Mouse (Mus musculus) left cerebral cortex, adult 2 months (tissue): ENCODE measurements around the gene Gmeb2. TPM values are rescaled to one million over a fixed set of nuclear protein-coding genes. Genes with fewer than 3 reads are reported as not detected.

Source experiments
- DNase-seq, 2 experiments: peaks; one replicate each; pipeline ENCODE4 v3.0.0; 2021 to 2022; ENCODE audit warnings: low spot score in 2 of 2, mixed read lengths in 1 of 2; ENCODE audit errors: extremely low spot score in 1 of 2
- H3K27ac ChIP-seq: fragments of 200-600 bp; 2 replicates; pipeline ENCODE4 v1.8.1; 2022
- H3K4me3 ChIP-seq: fragments of 200-600 bp; 2 replicates; pipeline ENCODE4 v1.8.1; 2022
- CTCF ChIP-seq: fragments of 200-600 bp; IDR thresholded peaks from 2 replicates; pipeline ENCODE4 v1.8.1; 2022; ENCODE audit warnings: antibody characterized with exemption, mild to moderate bottlenecking, moderate library complexity
- intact Hi-C: fragments of 180-260 bp; cut with DNase I; formaldehyde crosslinking; loops from one replicate; pipeline ENCODE4 v1.15.1; 2025
- total RNA-seq, 2 experiments: library from RNA; stranded (reverse); gene quantifications; 2 replicates each; pipeline ENCODE4 v1.2.3; 2021

The Gmeb2 gene
- total RNA-seq, 2 experiments from 2014 or later = 27.1 to 27.3 TPM

DNA sequence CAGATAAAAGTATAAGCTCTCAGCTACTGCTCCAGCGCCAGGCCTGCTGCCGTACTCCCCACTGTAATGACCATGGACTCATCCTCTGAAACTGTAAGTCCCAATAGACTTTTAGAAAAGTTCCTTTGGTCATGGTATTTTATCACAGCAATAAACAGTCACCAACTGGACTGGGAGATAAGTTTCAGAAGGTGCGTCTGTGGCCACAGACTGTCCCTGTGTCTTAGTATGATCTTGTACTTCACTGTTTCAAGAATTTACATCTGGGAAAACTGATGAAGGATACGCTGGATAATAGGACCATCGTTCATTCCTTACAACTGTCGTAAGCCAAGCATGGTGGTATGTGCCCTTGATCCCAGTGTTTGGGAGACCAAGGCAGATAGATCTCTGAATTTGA, 71.8 kb downstream of the Gmeb2 start:
- Histone ChIP-seq H3K27ac (no peak overlapping the region), H3K4me3 (no peak overlapping the region)
- intact Hi-C loops = no loop called here
- DNase-seq = no peak
- no peak for TF ChIP-seq CTCF

DNA sequence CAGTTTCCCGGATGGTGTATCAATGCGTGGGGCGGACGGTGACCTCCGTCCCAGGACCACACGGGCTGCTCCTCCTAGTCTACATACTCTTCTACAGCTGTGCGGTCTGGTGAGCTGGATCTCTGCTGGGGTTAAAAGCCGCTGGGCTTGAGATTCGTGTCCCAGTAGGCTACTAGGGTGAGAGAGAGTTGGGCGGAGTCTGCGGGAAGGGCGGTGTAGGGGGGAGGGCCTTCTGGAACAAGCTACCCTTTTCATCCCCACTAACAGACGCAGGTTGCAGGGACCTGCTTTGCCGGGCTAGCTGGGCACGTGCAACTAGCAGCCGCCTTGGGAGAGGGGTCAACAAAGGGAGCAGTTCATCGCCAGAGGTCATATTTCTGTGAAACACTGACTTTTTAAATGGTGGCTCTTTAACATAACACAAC, 74.8 kb downstream of the Gmeb2 start, which contains the start of gene Srms:
Srms (minus strand) TSS at position 165 of the 425 bp plus-strand sequence.
- DNase-seq = no peak
- no peak for TF ChIP-seq CTCF
- intact Hi-C loops = no loop called here
- peak within 1 kb of the TSS; percentile 37 for H3K4me3 ChIP-seq
- no peak within 1 kb of the TSS for H3K27ac ChIP-seq

DNA sequence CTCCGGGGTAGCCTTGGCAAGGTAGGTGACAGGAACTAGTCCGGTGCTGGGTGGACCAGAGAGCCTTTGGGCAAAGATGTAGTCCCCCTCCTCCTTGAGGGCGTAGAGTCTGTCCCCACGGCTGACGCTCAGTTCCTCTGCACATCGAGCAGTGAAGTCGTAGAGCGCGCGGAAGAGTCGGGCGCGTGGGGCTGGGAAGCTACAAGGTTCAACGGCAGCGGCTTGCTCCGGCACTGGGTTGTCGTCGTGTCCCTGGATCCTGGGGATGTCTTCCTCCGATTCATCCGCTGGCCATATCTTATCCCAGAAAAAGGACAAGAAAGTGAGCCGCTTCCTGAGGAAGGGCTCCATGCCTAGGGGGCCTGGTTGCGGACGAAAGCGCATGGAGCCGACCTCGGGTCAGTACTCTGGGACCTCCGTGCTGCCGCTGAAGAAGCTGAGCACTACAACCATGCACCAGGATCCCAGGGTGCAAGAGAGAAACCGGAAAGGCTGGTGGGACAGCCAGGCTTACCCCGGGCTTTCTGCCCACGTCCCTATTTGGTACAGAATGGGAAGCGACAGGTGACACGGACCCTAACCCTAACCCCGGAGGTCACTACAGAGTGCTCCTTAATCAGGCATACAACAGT, 75.3 kb downstream of the Gmeb2 start:
- intact Hi-C loops = no loop called here
- Histone ChIP-seq H3K4me3 (peak overlapping the region; percentile 37), H3K27ac (no peak overlapping the region)
- no peak for DNase-seq
- TF ChIP-seq CTCF = no peak

DNA sequence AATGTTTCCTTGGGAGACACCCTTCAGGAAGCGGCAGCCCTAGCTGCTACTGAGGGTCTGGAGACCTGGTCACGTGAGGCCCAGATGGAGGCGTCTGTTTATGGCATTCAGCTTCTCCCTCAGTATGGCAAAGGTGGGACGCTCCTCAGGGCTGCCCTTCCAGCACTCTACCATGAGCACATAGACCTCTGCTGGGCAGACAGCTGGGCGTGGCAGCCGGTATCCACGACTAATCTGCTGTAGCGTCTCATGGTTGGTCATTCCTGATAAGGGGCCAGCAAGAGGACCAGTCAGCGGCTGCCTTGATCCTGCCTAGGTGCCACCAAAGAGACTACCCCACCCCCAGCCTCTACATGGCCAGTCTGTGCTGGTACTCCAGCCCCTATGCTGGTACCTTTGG, 81.7 kb downstream of the Gmeb2 start:
- TF ChIP-seq CTCF = no peak
- Histone ChIP-seq H3K4me3 (no peak overlapping the region), H3K27ac (no peak overlapping the region)
- intact Hi-C loops = no loop called here
- no peak for DNase-seq

DNA sequence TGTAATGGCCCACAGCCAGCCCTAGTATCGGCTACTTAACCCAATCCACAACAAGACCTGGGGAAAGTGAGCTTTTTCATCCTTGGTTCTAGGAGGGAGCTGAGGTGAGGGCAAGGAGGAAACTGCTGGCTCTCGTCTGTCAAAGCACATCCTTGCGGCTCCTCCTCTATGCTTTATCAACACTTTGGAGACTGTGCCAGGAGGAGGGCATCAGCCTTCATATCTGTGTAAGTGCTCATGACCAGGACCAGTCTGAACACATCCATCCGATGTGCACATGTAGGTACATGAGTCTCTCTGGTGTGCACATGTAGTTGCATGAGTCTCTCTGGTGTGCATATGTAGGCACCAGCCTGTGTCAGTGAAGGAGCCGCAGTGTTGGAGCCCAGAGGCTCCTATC, 82.2 kb downstream of the Gmeb2 start:
- Histone ChIP-seq H3K27ac (no peak overlapping the region), H3K4me3 (no peak overlapping the region)
- no peak for DNase-seq
- intact Hi-C loops = no loop called here
- TF ChIP-seq CTCF = no peak

DNA sequence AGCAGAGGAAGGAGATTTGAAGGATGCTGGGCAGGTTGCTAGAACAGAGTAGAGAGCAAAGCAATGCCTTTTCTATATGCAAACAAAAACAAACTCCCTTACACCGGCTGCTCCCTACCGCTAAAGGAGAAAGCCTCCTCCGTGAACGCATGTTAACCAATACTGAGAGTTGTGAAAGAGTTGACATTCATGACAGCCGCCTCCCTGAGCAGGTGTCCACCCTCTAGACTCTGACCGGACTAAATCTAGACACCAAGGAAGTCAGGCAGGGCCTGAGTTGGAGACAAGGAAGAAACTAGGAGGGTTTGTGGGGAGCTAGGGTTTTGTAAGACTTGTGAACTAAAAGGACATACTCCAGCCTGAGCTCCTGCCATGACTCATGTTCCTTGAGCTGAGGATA, 84.9 kb downstream of the Gmeb2 start:
- DNase-seq = no peak
- intact Hi-C loops = no loop called here
- H3K27ac ChIP-seq = no peak overlapping the region
- no peak overlapping the region for H3K4me3 ChIP-seq
- no peak for TF ChIP-seq CTCF

DNA sequence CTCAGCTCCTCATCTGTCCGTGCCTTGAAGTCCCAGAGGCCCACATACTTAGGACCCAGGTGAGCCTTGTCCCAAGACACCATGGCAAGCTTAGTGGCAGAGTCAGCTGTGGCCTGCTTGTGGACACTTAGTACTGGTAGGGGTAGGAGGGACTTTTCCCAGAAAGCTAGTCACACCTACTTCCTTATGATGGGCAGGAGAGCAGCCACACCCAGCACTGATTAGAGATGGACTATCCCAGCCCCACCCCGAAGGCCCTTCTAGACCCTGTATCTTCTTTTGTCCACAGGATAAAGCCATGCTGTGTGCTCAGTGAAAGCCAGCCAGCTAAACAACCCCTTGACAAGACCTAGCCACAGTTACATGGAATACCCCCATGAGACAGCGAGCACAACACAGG, 85.4 kb downstream of the Gmeb2 start, which contains the start of gene Ptk6:
Ptk6 (minus strand) TSS at position 368 of the 400 bp plus-strand sequence.
- Histone ChIP-seq H3K27ac (no peak within 1 kb of the TSS), H3K4me3 (no peak within 1 kb of the TSS)
- no peak for TF ChIP-seq CTCF
- intact Hi-C loops = no loop called here
- DNase-seq = no peak

DNA sequence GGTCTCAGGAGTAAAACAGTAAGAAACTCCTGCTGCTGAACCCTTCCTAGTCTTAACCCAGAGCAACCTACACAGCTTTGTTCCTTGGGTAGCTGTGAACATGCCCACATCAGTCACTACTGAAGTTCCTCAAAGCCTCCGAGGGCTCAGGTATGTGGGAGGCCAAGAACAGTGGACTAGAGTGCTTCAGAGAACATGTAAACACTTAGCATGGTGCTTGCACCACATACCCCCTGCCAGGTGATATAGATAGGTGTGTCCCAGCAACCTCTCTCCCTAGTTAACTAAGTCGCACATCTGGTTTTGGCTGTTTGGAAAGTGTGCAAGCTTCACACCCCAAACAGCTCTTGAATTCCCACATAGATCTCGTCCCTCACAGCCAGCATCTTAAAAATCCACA, 86.2 kb downstream of the Gmeb2 start:
- Histone ChIP-seq H3K4me3 (no peak overlapping the region), H3K27ac (no peak overlapping the region)
- intact Hi-C loops = no loop called here
- no peak for TF ChIP-seq CTCF
- DNase-seq = no peak

Other genes with a start within 250 kb of the Gmeb2 start
- gene Chrna4, start 244.5 kb downstream of the Gmeb2 start, total RNA-seq = 10 to 100 TPM; 34.8 to 36.0 TPM
- 100 to 1,000 TPM; 275 to 280 TPM for gene Kcnq2, start 152.7 kb downstream of the Gmeb2 start, total RNA-seq
- gene Eef1a2, start 131.0 kb downstream of the Gmeb2 start, total RNA-seq = 1,000 to 10,000 TPM; 1,380 to 1,388 TPM
- gene Ppdpf, start 100.8 kb downstream of the Gmeb2 start, total RNA-seq = 10 to 100 TPM; 72.8 to 77.8 TPM
- gene Ptk6, start 85.2 kb downstream of the Gmeb2 start, total RNA-seq = under 1 TPM in 1 of 2 experiments, not detected in 1; 0.11 TPM
- under 1 TPM; 0.25 to 0.26 TPM for gene Srms, start 74.8 kb downstream of the Gmeb2 start, total RNA-seq
- not detected for gene Fndc11, start 68.0 kb downstream of the Gmeb2 start, total RNA-seq
- 1 to 10 TPM; 2.3 to 4.3 TPM for gene Helz2, start 46.0 kb downstream of the Gmeb2 start, total RNA-seq
- gene Stmn3, start 26.5 kb upstream of the Gmeb2 start, total RNA-seq = 100 to 1,000 TPM; 633 to 653 TPM
- 10 to 100 TPM; 26.1 to 38.5 TPM for gene Rtel1, start 31.7 kb upstream of the Gmeb2 start, total RNA-seq
- 10 to 100 TPM; 80.3 to 80.5 TPM for gene Zgpat, start 76.9 kb upstream of the Gmeb2 start, total RNA-seq
- 10 to 100 TPM; 45.2 to 51.2 TPM for gene Arfrp1, start 77.4 kb upstream of the Gmeb2 start, total RNA-seq
- gene Lime1, start 92.0 kb upstream of the Gmeb2 start, total RNA-seq = 10 to 100 TPM; 43.1 to 45.2 TPM
- 10 to 100 TPM; 12.0 to 13.7 TPM for gene Zbtb46, start 171.4 kb upstream of the Gmeb2 start, total RNA-seq
- gene Abhd16b, start 205.2 kb upstream of the Gmeb2 start, total RNA-seq = not detected
- gene Tpd52l2, start 209.1 kb upstream of the Gmeb2 start, total RNA-seq = 10 to 100 TPM; 73.2 to 76.3 TPM
- gene Dnajc5, start 232.4 kb upstream of the Gmeb2 start, total RNA-seq = 100 to 1,000 TPM; 288 to 300 TPM